In genomic region chr9:45494889-45495288, GRCm38 (mm10) we compare ENCODE assay signal across 26 mouse cellular contexts.
"Had no signal": no experiment of that assay in that cellular context is flagged by ENCODE, and none has a peak within 500 bp of the region (broad histone marks: within the 10 kb centered on the region; RNA-seq: fewer than 3 reads in every experiment).

No protein-coding gene starts in this region.

- H3K9ac ChIP-seq: embryonic facial prominence, embryonic 12.5 days; embryonic facial prominence, embryonic 13.5 days; embryonic facial prominence, embryonic 15.5 days; forebrain, embryonic 12.5 days; forebrain, embryonic 13.5 days; forebrain, embryonic 15.5 days; forebrain, postnatal 0 days had no signal

- H3K4me2 ChIP-seq: embryonic facial prominence, embryonic 12.5 days; embryonic facial prominence, embryonic 13.5 days; embryonic facial prominence, embryonic 15.5 days; forebrain, embryonic 12.5 days; forebrain, embryonic 13.5 days; forebrain, embryonic 15.5 days had no signal

- DNase-seq: cerebellum, postnatal 10 days; cerebellum, postnatal 14 days; cerebellum, postnatal 25 days; cerebellum, postnatal 36 days; embryo, embryonic 11 days; forebrain, postnatal 0 days; gastrocnemius, adult 2 months; gastrocnemius, postnatal 10 days; gastrocnemius, postnatal 14 days; gastrocnemius, postnatal 25 days; gastrocnemius, postnatal 36 days; heart, adult 11 months; heart, adult 18-20 months; heart, adult 2 months had no signal

- H3K27ac ChIP-seq: embryonic facial prominence, embryonic 10.5 days; embryonic facial prominence, embryonic 12.5 days; embryonic facial prominence, embryonic 13.5 days; embryonic facial prominence, embryonic 15.5 days; forebrain, embryonic 10.5 days; forebrain, embryonic 12.5 days; forebrain, embryonic 13.5 days; forebrain, embryonic 15.5 days; gastrocnemius, adult 2 months; heart, adult 2 months; heart, embryonic 10.5 days had no signal

- ATAC-seq: forebrain, embryonic 13.5 days; forebrain, embryonic 14.5 days; forebrain, embryonic 15.5 days; forebrain, embryonic 16.5 days; forebrain, postnatal 0 days had no signal

- H3K4me3 ChIP-seq: embryonic facial prominence, embryonic 10.5 days; embryonic facial prominence, embryonic 12.5 days; embryonic facial prominence, embryonic 13.5 days; embryonic facial prominence, embryonic 15.5 days; erythroblast, embryonic 14.5 days; forebrain, embryonic 10.5 days; forebrain, embryonic 12.5 days; forebrain, embryonic 13.5 days; forebrain, embryonic 15.5 days; gastrocnemius, adult 2 months; heart, adult 2 months; heart, embryonic 10.5 days had no signal

- H3K36me3 ChIP-seq: embryonic facial prominence, embryonic 10.5 days; embryonic facial prominence, embryonic 12.5 days; embryonic facial prominence, embryonic 13.5 days; embryonic facial prominence, embryonic 15.5 days; forebrain, embryonic 10.5 days; forebrain, embryonic 12.5 days; forebrain, embryonic 15.5 days; heart, embryonic 10.5 days had no signal

- H3K4me1 ChIP-seq: embryonic facial prominence, embryonic 12.5 days had no signal

- H3K9me3 ChIP-seq: embryonic facial prominence, embryonic 10.5 days; embryonic facial prominence, embryonic 12.5 days; embryonic facial prominence, embryonic 13.5 days; embryonic facial prominence, embryonic 15.5 days; forebrain, embryonic 10.5 days; forebrain, embryonic 12.5 days; forebrain, embryonic 13.5 days; forebrain, embryonic 15.5 days; heart, embryonic 10.5 days had no signal

- H3K27me3 ChIP-seq: embryonic facial prominence, embryonic 12.5 days; embryonic facial prominence, embryonic 13.5 days; embryonic facial prominence, embryonic 15.5 days; forebrain, embryonic 12.5 days; forebrain, embryonic 13.5 days; forebrain, embryonic 15.5 days had no signal
